Mouse (Mus musculus) heart, embryonic 16.5 days (tissue): Measurements from ENCODE around the gene Tmcc3. TPM values are rescaled to one million over a fixed set of nuclear protein-coding genes. Genes with fewer than 3 reads are reported as not detected.
"Not testable (repeated sequence)": the region's sequence is repeated elsewhere in the genome, so short reads cannot be mapped to it uniquely, and the experiment has no call there.

Experiments
- ATAC-seq: fragments of 200-750 bp; cut with Nextera tagmentation; replicated peaks from 2 replicates; pipeline ENCODE4 v1.8.0; 2017; ENCODE audit warnings: moderate number of reproducible peaks; ENCODE audit not compliant: insufficient read depth, low FRiP score; ENCODE audit errors: extremely low read depth
- H3K27ac ChIP-seq: fragments of 300-500 bp; sonication (generic); 2 replicates; pipeline ENCODE4 v1.5.1; 2014; ENCODE audit warnings: mild to moderate bottlenecking, low read length, control low read depth, moderate library complexity
- H3K27me3 ChIP-seq: fragments of 300-500 bp; sonication (generic); 2 replicates; pipeline ENCODE4 v1.6.1; 2014; ENCODE audit warnings: low read length, mixed read lengths; ENCODE audit not compliant: control insufficient read depth, insufficient read depth
- H3K36me3 ChIP-seq: fragments of 300-500 bp; sonication (generic); 2 replicates; pipeline ENCODE4 v1.6.1; 2014; ENCODE audit not compliant: control insufficient read depth, insufficient read depth
- H3K4me1 ChIP-seq: fragments of 300-500 bp; sonication (generic); 2 replicates; pipeline ENCODE4 v1.6.1; 2014; ENCODE audit warnings: low read length, mixed read lengths; ENCODE audit not compliant: control insufficient read depth, insufficient read depth
- H3K4me2 ChIP-seq: fragments of 300-500 bp; sonication (generic); 2 replicates; pipeline ENCODE4 v1.6.1; 2014; ENCODE audit warnings: low read depth, mild to moderate bottlenecking, control low read depth, low read length
- H3K4me3 ChIP-seq: fragments of 300-500 bp; sonication (generic); 2 replicates; pipeline ENCODE4 v1.5.1; 2014; ENCODE audit warnings: mild to moderate bottlenecking, control low read depth, low read length
- H3K9ac ChIP-seq: fragments of 300-500 bp; sonication (generic); 2 replicates; pipeline ENCODE4 v1.6.1; 2014; ENCODE audit warnings: low read length, control low read depth
- H3K9me3 ChIP-seq: fragments of 300-500 bp; sonication (generic); replicated peaks from 2 replicates; pipeline ENCODE4 v1.6.1; 2016; ENCODE audit warnings: low read length; ENCODE audit not compliant: control insufficient read depth
- WGBS: fragments of 180-500 bp; shearing (Covaris S2); extraction: QIAGEN DNeasy Blood & Tissue Kit; methylation state at CpG from one replicate; pipeline ENCODE4 v1.1.7; 2014; 5-methylcytosine and 5-hydroxymethylcytosine counted together
- polyA plus RNA-seq: library from polyadenylated mRNA; unstranded; fragments of >200 nt; fragmentation: Nextera tagmentation; extraction: Ambion mirVana; gene quantifications from 2 replicates; pipeline ENCODE4 v1.2.1, GENCODE M21; 2015

Tmcc3 gene
- polyA plus RNA-seq, 1 experiment from 2014 or later: 11.4 TPM

DNA sequence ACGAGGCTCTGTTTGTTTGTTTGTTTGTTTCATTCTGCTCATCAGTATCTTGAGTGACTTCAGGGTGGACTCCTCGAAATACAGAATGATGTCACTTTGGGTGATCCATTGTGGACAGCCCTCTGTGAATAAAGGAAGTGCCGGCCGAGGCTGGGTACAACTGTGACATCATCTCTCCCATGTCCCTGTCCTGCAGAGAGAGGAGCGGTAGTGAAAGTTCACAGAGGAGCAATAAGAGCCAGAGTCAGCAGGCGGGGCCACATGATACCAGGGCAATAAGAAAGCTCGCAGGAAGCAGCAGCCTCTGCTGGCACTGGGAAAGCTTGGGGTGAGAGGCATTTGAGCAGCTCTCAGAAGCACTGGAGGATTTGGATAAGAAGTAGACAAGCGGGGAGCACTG, 264.2 kb downstream of the Tmcc3 start:
- Histone ChIP-seq H3K27ac (no peak overlapping the region), H3K4me1 (peaks cover 23% of the 10 kb centered on the region), H3K4me2 (peak overlapping the region; percentile 20; the same call in 1 of the 2 replicates), H3K9ac (no peak overlapping the region; the same call in 1 of the 2 replicates), H3K36me3 (0 out of 2 replicates have a peak, but pooled peaks cover 2% of the 10 kb centered on the region), H3K9me3 (no peaks in the 10 kb centered on the region), H3K27me3 (no peaks in the 10 kb centered on the region), H3K4me3 (no peak overlapping the region)
- ATAC-seq: peak; percentile 46
- WGBS: 22% methylated on average over 8 of the region's 8 CpGs

DNA sequence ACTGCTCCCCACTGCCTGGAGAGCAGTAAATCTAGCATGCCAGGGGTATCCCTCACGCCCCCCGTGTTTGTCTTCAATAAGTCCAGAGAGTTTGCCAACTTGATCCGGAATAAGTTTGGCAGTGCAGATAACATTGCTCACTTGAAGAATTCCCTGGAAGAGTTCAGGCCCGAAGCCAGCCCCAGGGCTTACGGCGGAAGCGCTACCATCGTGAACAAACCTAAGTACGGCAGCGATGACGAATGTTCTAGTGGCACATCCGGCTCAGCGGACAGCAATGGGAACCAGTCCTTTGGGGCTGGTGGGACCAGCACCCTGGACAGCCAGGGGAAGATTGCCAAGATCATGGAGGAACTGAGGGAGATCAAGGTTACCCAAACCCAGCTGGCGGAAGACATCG, 267.1 kb downstream of the Tmcc3 start:
- no peak overlapping the region for H3K4me2 ChIP-seq
- H3K36me3 ChIP-seq: peaks cover 8% of the 10 kb centered on the region; the same call in 1 of the 2 replicates
- no peak overlapping the region for H3K27ac ChIP-seq
- no peaks in the 10 kb centered on the region for H3K27me3 ChIP-seq
- no peaks in the 10 kb centered on the region; the same call in 1 of the 2 replicates for H3K9me3 ChIP-seq
- no peak overlapping the region for H3K4me3 ChIP-seq
- peaks cover 16% of the 10 kb centered on the region for H3K4me1 ChIP-seq
- no peak for ATAC-seq
- WGBS: 90% methylated on average over 15 of the region's 15 CpGs
- no peak overlapping the region for H3K9ac ChIP-seq

DNA sequence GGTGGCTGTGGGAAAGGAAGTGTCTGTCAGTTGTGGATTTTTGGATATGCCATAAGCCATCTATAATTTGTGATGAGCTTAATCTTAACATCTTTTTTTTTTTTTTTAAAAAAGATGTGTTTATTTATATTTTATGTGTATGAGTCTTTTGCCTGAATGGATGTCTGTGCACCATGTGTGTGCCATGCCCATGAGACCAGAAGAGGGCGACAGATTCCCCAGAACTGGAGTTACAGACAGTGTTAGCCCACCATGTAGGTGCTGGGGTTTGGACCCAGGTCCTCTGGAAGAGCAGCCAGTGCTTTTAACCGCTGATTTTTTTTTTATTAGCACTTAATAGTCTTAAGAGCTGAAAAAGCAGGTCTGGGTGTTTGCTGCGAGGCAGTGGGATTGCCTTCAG, 269.6 kb downstream of the Tmcc3 start:
- no peak overlapping the region for H3K4me3 ChIP-seq
- peaks cover 4% of the 10 kb centered on the region for H3K4me1 ChIP-seq
- peaks cover 8% of the 10 kb centered on the region; the same call in 1 of the 2 replicates for H3K36me3 ChIP-seq
- H3K9ac ChIP-seq: no peak overlapping the region
- no peak overlapping the region for H3K4me2 ChIP-seq
- H3K9me3 ChIP-seq: no peaks in the 10 kb centered on the region; the same call in 1 of the 2 replicates
- H3K27ac ChIP-seq: no peak overlapping the region
- ATAC-seq: no peak
- H3K27me3 ChIP-seq: no peaks in the 10 kb centered on the region
- WGBS: 93% methylated on average over 3 of the region's 3 CpGs

DNA sequence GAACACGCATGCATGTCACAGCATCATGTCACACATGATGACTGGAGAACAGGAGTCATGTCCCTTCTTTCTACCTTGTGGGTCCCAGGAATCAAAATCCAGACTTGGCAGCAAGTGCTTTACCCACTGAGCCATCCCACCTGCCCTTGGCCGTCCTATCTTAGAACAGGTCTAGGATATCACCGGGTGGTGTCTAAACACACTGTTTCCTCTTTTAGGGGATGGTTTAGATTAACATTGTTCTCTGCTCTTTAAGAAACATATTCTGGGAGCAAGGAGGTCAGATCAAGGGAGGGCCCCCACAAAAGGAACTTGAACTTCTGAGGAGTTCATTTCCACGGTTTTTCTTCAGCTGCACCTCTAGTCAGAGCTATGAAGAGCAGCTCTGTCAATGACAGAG, 272.0 kb downstream of the Tmcc3 start:
- no peak overlapping the region for H3K27ac ChIP-seq
- peaks cover 12% of the 10 kb centered on the region for H3K36me3 ChIP-seq
- H3K4me2 ChIP-seq: no peak overlapping the region
- H3K9me3 ChIP-seq: no peaks in the 10 kb centered on the region; the same call in 1 of the 2 replicates
- H3K4me1 ChIP-seq: no peaks in the 10 kb centered on the region
- no peak for ATAC-seq
- H3K9ac ChIP-seq: no peak overlapping the region
- no peak overlapping the region for H3K4me3 ChIP-seq
- H3K27me3 ChIP-seq: no peaks in the 10 kb centered on the region
- WGBS: 62% methylated on average over 4 of the region's 4 CpGs

DNA sequence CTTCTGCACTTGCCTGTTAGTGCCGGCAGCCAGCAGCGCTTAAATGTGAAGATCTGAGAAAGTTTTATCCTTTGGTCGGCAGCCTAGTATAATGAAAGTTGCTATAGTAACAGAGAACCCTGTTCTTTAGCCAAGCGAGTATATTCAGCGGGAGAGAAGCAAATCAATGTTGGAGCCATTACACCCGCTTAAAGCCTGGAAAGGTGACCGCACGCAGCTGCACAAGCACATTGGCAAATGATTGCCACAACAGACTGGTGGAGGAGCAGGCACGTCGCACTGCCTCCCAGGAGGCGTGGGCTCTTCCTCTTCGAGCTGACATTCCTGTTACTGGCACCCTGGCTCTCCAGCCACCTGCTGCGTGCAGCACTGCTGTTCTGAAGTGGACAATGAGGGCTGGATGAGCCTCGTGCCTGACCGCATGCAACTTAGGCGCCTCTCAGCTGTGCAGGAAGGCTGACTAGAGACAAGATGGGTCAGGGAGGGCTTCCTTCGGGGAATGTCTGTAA, 273.2 kb downstream of the Tmcc3 start:
- Histone ChIP-seq H3K4me1 (peaks cover 2% of the 10 kb centered on the region; the same call in 1 of the 2 replicates), H3K4me3 (no peak overlapping the region), H3K9me3 (no peaks in the 10 kb centered on the region; the same call in 1 of the 2 replicates), H3K27ac (no peak overlapping the region), H3K4me2 (no peak overlapping the region), H3K27me3 (no peaks in the 10 kb centered on the region), H3K36me3 (peaks cover 10% of the 10 kb centered on the region), H3K9ac (no peak overlapping the region)
- no peak for ATAC-seq
- 55% methylated on average over 17 of the region's 17 CpGs for WGBS

DNA sequence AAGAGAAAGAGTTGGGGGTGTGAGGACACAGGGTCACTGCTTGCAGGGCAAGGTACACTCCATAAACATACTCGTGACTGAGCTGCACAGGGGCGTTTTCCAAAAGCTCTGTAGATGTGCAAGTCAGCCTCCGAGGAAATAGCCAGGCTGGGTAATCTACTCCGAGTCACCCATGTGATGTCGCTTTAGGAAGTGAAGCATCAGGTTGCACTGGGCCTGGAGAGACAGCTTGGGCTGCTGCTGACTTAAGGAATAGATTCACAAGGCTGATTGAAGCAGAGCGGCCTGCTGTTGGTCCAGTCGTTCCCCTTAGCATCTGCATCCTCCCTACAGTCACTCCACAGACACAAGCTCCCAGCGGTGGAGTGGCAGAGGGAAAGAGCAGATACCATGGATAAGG, 274.1 kb downstream of the Tmcc3 start:
- WGBS: 51% methylated on average over 8 of the region's 8 CpGs
- Histone ChIP-seq H3K9me3 (no peaks in the 10 kb centered on the region; the same call in 1 of the 2 replicates), H3K9ac (no peak overlapping the region), H3K4me1 (peaks cover 2% of the 10 kb centered on the region; the same call in 1 of the 2 replicates), H3K4me3 (no peak overlapping the region), H3K36me3 (peaks cover 10% of the 10 kb centered on the region), H3K4me2 (no peak overlapping the region), H3K27me3 (no peaks in the 10 kb centered on the region), H3K27ac (no peak overlapping the region)
- no peak for ATAC-seq

DNA sequence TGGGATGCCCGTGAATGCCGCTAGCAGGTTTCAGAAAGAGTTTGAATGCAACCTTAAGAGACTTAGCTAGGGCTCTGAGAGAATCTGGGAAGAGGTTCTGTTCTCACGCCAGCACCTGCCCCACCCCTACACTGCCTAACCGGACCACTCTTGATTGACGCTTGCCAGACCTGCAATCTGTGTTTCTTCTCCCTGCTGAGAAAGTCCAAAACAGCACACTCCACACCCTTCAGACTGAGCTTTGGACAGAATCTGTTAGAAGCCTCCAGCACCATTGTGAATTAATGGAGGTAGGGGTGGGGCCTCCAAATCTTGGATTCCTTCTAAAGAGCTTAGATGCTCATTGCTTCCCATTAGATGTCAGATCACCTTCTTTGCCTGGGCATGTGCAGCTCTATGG, 277.2 kb downstream of the Tmcc3 start:
- ATAC-seq: no peak
- 50% methylated on average over 5 of the region's 5 CpGs for WGBS
- H3K36me3 ChIP-seq: peaks cover 4% of the 10 kb centered on the region; the same call in 1 of the 2 replicates
- H3K27me3 ChIP-seq: no peaks in the 10 kb centered on the region
- H3K9me3 ChIP-seq: no peaks in the 10 kb centered on the region
- H3K4me3 ChIP-seq: no peak overlapping the region
- no peak overlapping the region for H3K27ac ChIP-seq
- H3K4me1 ChIP-seq: peaks cover 2% of the 10 kb centered on the region; the same call in 1 of the 2 replicates
- no peak overlapping the region for H3K4me2 ChIP-seq
- H3K9ac ChIP-seq: no peak overlapping the region

DNA sequence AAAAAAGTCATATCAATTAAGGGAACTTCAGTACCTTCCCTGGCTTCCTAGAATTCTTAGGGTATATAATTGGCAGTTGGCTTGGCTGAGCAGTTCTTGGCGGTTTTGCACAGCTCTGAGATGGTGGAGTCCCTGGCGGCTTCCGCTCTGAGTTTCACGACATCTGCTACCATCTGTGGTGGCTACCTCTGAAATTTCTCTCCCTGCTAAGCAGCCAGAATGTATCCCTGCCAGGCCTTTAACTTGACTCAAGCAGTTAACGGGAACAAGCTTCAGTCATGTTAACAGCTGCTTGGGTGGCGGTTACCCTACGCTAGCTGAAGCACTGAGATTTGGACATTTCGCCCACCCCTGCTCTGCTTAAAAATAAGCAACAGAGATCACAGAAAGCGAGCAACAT, 284.0 kb downstream of the Tmcc3 start:
- no peak for ATAC-seq
- H3K36me3 ChIP-seq: no peaks in the 10 kb centered on the region
- H3K27me3 ChIP-seq: no peaks in the 10 kb centered on the region
- WGBS: 81% methylated on average over 9 of the region's 9 CpGs
- H3K9ac ChIP-seq: no peak overlapping the region
- H3K4me3 ChIP-seq: no peak overlapping the region
- no peaks in the 10 kb centered on the region for H3K4me1 ChIP-seq
- no peak overlapping the region for H3K27ac ChIP-seq
- H3K9me3 ChIP-seq: no peaks in the 10 kb centered on the region
- H3K4me2 ChIP-seq: no peak overlapping the region

DNA sequence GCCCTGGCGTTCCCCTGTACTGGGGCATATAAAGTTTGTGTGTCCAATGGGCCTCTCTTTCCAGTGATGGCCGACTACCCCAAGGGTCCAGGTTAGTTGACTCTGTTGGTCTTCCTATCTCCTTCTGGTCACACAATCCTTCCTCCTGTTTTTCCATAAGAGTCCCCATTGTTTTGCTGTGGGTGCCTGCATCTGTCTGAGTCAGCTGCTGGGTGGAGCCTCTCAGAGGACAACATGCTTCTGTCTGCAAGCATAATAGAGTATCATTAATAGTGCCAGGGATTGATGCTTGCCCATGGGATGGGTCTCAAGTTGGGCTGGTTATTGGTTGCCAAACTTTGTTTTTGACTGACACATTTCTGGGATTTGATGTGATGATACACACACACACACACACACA, 288.1 kb downstream of the Tmcc3 start:
- H3K27me3 ChIP-seq, H3K4me2 ChIP-seq, H3K9me3 ChIP-seq, H3K27ac ChIP-seq, H3K4me1 ChIP-seq, H3K36me3 ChIP-seq, ATAC-seq, H3K4me3 ChIP-seq, H3K9ac ChIP-seq: not testable (repeated sequence)
- WGBS: 65% methylated on average over 2 of the region's 2 CpGs
